21 mouse cellular contexts compared by ENCODE assay signal in genomic region chr11:4127059-4127458, GRCm38 (mm10). TPM values are rescaled to one million over a fixed set of nuclear protein-coding genes. Genes with fewer than 3 reads are reported as not detected.
DNase-seq lines count a peak whose midpoint lies in the region; ATAC-seq and TF ChIP-seq lines count a peak whose summit lies in the region.
"Had no signal": no experiment of that assay in that cellular context is flagged by ENCODE, and none has a peak within 500 bp of the region (broad histone marks: within the 10 kb centered on the region; RNA-seq: fewer than 3 reads in every experiment).

No protein-coding gene starts in this region.

- ATAC-seq in intestine, postnatal 0 days = no peak
- ATAC-seq in intestine, embryonic 15.5 days = no peak
- ATAC-seq: midbrain, embryonic 13.5 days had no signal

- TF ChIP-seq CTCF in intestine, postnatal 0 days (IDR thresholded peaks at IDR 0.05; ENCODE audit: low read depth) = peak; percentile 35; the same call in 1 of the 2 replicates

- no peaks in the 10 kb centered on the region for H3K4me1 ChIP-seq in intestine, postnatal 0 days (replicated peaks; ENCODE audit: control insufficient read depth, insufficient read depth, low read length)
- H3K4me1 ChIP-seq in intestine, embryonic 15.5 days (replicated peaks) = no peaks in the 10 kb centered on the region
- H3K4me1 ChIP-seq: embryonic facial prominence, embryonic 13.5 days; hindbrain, embryonic 12.5 days; limb, embryonic 13.5 days had no signal

- no peak overlapping the region for H3K9ac ChIP-seq in intestine, postnatal 0 days (ENCODE audit: low read depth, low read length)
- no peak overlapping the region for H3K9ac ChIP-seq in intestine, embryonic 15.5 days
- H3K9ac ChIP-seq: embryonic facial prominence, embryonic 13.5 days; hindbrain, embryonic 12.5 days; limb, embryonic 13.5 days; midbrain, embryonic 13.5 days had no signal

- H3K36me3 ChIP-seq in intestine, postnatal 0 days (ENCODE audit: control insufficient read depth, insufficient read depth) = no peaks in the 10 kb centered on the region
- H3K36me3 ChIP-seq in intestine, embryonic 15.5 days = no peaks in the 10 kb centered on the region
- H3K36me3 ChIP-seq: embryonic facial prominence, embryonic 13.5 days; hindbrain, embryonic 12.5 days; limb, embryonic 13.5 days; midbrain, embryonic 13.5 days had no signal

- WGBS in intestine, postnatal 0 days = 90% methylated on average over 1 of the region's 1 CpGs
- 95% methylated on average over 1 of the region's 1 CpGs for WGBS in intestine, embryonic 15.5 days

- H3K4me3 ChIP-seq in intestine, postnatal 0 days (ENCODE audit: low read depth, low read length) = no peak overlapping the region
- no peak overlapping the region for H3K4me3 ChIP-seq in intestine, embryonic 15.5 days (replicated peaks)
- H3K4me3 ChIP-seq: embryonic facial prominence, embryonic 13.5 days; hindbrain, embryonic 12.5 days; limb, embryonic 13.5 days; midbrain, embryonic 13.5 days; myocyte had no signal

- no peaks in the 10 kb centered on the region for H3K27me3 ChIP-seq in intestine, postnatal 0 days (replicated peaks; ENCODE audit: control insufficient read depth, insufficient read depth, low read length)
- no peaks in the 10 kb centered on the region for H3K27me3 ChIP-seq in intestine, embryonic 15.5 days (replicated peaks)
- H3K27me3 ChIP-seq: embryonic facial prominence, embryonic 13.5 days; hindbrain, embryonic 12.5 days; limb, embryonic 13.5 days; midbrain, embryonic 13.5 days had no signal

- DNase-seq in thymus, postnatal 0 days (ENCODE audit: low spot score) = peak; percentile 8
- DNase-seq in thymus, postnatal 25 days = no peak
- peak; percentile 31 for DNase-seq in NIH3T3 (ENCODE audit: low read depth)
- no peak for DNase-seq in natural killer cell, adult 2 months (ENCODE audit: low spot score in 2 of 2)
- no peak for DNase-seq in adrenal gland, adult (ENCODE audit: inconsistent age in 2 of 2, low spot score in 1 of 2)
- DNase-seq: adrenal gland, postnatal 14 days; cerebellum, adult 2 months; kidney, adult 11 months; kidney, postnatal 14 days; layer of hippocampus, adult 9-11 months; lung, adult 18-20 months; retina, postnatal 1 day; right cerebral cortex, postnatal 4 days had no signal

- 0 out of 2 replicates have a peak, but pooled peaks cover 5% of the 10 kb centered on the region for H3K9me3 ChIP-seq in intestine, postnatal 0 days (ENCODE audit: control insufficient read depth)
- no peaks in the 10 kb centered on the region for H3K9me3 ChIP-seq in intestine, embryonic 15.5 days

- no peak overlapping the region for H3K27ac ChIP-seq in intestine, postnatal 0 days (ENCODE audit: low read depth, low read length)
- no peak overlapping the region for H3K27ac ChIP-seq in intestine, embryonic 15.5 days
- H3K27ac ChIP-seq: embryonic facial prominence, embryonic 13.5 days; hindbrain, embryonic 12.5 days; limb, embryonic 13.5 days; macrophage; midbrain, embryonic 13.5 days had no signal

- no peak overlapping the region for H3K4me2 ChIP-seq in intestine, postnatal 0 days (replicated peaks; ENCODE audit: low read depth)
- H3K4me2 ChIP-seq in intestine, embryonic 15.5 days (replicated peaks) = no peak overlapping the region
- H3K4me2 ChIP-seq: embryonic facial prominence, embryonic 13.5 days; hindbrain, embryonic 12.5 days; limb, embryonic 13.5 days; midbrain, embryonic 13.5 days had no signal

RNA-seq across cellular contexts. Expression of gene Sec14l2, which starts 3.8 kb away (rescaled TPM):
- polyA plus RNA-seq in intestine, postnatal 0 days (2015; fragmentation: Nextera tagmentation; extraction: Ambion mirVana) = 7.6 and 8.4 TPM in 2 replicates
- 1.4 and 1.7 TPM in 2 replicates for polyA plus RNA-seq in intestine, embryonic 15.5 days (2015; fragmentation: Nextera tagmentation; extraction: Ambion mirVana)
- 0.30 and 0.54 TPM in 2 replicates for polyA plus RNA-seq in thymus, postnatal 0 days (2015; fragmentation: Nextera tagmentation; extraction: Ambion mirVana)

RNA-seq across cellular contexts. Expression of gene Rnf215, which starts 7.9 kb away (rescaled TPM):
- polyA plus RNA-seq in intestine, postnatal 0 days (2015; fragmentation: Nextera tagmentation; extraction: Ambion mirVana) = 15.5 and 15.6 TPM in 2 replicates
- 20.2 and 21.8 TPM in 2 replicates for polyA plus RNA-seq in intestine, embryonic 15.5 days (2015; fragmentation: Nextera tagmentation; extraction: Ambion mirVana)
- 18.9 and 19.6 TPM in 2 replicates for polyA plus RNA-seq in thymus, postnatal 0 days (2015; fragmentation: Nextera tagmentation; extraction: Ambion mirVana)

RNA-seq across cellular contexts. Expression of gene Mtfp1, which starts 31.8 kb away (rescaled TPM):
- polyA plus RNA-seq in intestine, postnatal 0 days (2015; fragmentation: Nextera tagmentation; extraction: Ambion mirVana) = 20.0 and 21.1 TPM in 2 replicates
- polyA plus RNA-seq in intestine, embryonic 15.5 days (2015; fragmentation: Nextera tagmentation; extraction: Ambion mirVana) = 32.2 and 37.0 TPM in 2 replicates
- 4.1 and 5.3 TPM in 2 replicates for polyA plus RNA-seq in thymus, postnatal 0 days (2015; fragmentation: Nextera tagmentation; extraction: Ambion mirVana)

RNA-seq across cellular contexts. Expression of gene Ccdc157, which starts 33.0 kb away (rescaled TPM):
- 1.1 and 1.7 TPM in 2 replicates for polyA plus RNA-seq in intestine, postnatal 0 days (2015; fragmentation: Nextera tagmentation; extraction: Ambion mirVana)
- polyA plus RNA-seq in intestine, embryonic 15.5 days (2015; fragmentation: Nextera tagmentation; extraction: Ambion mirVana) = 3.7 and 3.8 TPM in 2 replicates
- 2.0 and 2.2 TPM in 2 replicates for polyA plus RNA-seq in thymus, postnatal 0 days (2015; fragmentation: Nextera tagmentation; extraction: Ambion mirVana)

RNA-seq across cellular contexts. Expression of gene Sf3a1, which starts 33.1 kb away (rescaled TPM):
- 15.7 and 16.5 TPM in 2 replicates for polyA plus RNA-seq in intestine, postnatal 0 days (2015; fragmentation: Nextera tagmentation; extraction: Ambion mirVana)
- 43.8 and 47.1 TPM in 2 replicates for polyA plus RNA-seq in intestine, embryonic 15.5 days (2015; fragmentation: Nextera tagmentation; extraction: Ambion mirVana)
- 35.4 and 42.0 TPM in 2 replicates for polyA plus RNA-seq in thymus, postnatal 0 days (2015; fragmentation: Nextera tagmentation; extraction: Ambion mirVana)

Comparison
In these comparisons a context has a peak if more than half of its experiments do, and no peak if none do; other contexts are left out.
1. DNase-seq: peak in thymus, postnatal 0 days (single experiment) and NIH3T3 (single experiment); none in thymus, postnatal 25 days (single experiment), natural killer cell, adult 2 months (0 of 2) and adrenal gland, adult (0 of 2).